Mouse (Mus musculus): ENCODE measurements at regions not wholly inside any gene's neighbourhood (a gene's known extent, or its start where the extent isn't known, plus 50 kb on each side); places are given as distances from the start of the nearest gene placed in this dataset.

- TF ChIP-seq POLR2A (IDR thresholded peaks at IDR 0.05; ENCODE audit: low read depth, low read length) (no peak), CTCF (IDR thresholded peaks at IDR 0.05; ENCODE audit: extremely low read depth, insufficient read depth, insufficient read length, insufficient replicate concordance) (no peak)
Measured at GRCm38 (mm10) chr14:46564998-46565397, 174.5 kb upstream of the Bmp4 start.

Data from spleen, adult 2 months (tissue).